Mouse (Mus musculus) urinary bladder, postnatal 25 days (tissue): Measurements from ENCODE around the gene Cdkal1.

Source experiments
- DNase-seq: peaks from one replicate; pipeline ENCODE4 v3.0.0; 2022; ENCODE audit warnings: low spot score

Cdkal1 gene

DNA sequence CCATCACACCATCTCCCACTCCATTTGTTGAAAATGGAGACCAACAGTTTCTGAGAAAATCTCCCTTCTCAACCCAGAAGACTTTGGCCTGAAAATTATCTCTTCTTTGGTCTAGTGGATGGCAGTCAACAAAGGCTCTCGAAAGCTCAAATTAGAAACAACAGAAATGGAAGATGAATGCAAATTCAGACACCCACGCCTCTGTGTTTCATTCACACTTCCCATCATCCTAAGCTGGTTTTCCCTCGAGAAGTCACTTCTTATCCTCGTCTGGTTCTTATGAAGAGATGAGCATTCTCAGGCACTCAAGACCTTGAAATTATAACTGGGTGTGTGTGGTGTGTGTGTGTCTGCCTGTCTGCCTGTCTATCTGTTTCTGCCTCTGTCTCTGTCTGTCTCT, 621.0 kb downstream of the Cdkal1 start:
- DNase-seq, result no peak

DNA sequence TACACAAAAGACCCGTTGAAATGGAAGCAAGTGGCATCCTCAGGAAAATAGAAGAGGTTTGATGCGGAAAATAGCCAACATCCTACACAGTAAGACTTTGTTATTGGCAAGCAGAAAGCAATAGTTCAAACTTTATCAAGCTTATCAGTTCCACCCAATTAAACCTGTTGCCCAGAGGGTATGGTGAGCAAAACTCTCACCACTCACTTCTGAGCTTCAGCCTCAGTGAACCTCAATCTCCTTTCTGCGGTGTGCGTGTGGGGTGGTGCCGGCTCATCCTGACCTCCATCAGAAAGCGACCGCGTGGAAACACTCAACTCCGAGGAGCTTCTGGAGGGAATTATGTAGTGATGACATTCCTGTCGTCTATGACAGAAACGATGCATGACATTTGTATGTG, 621.5 kb downstream of the Cdkal1 start:
- no peak for DNase-seq

DNA sequence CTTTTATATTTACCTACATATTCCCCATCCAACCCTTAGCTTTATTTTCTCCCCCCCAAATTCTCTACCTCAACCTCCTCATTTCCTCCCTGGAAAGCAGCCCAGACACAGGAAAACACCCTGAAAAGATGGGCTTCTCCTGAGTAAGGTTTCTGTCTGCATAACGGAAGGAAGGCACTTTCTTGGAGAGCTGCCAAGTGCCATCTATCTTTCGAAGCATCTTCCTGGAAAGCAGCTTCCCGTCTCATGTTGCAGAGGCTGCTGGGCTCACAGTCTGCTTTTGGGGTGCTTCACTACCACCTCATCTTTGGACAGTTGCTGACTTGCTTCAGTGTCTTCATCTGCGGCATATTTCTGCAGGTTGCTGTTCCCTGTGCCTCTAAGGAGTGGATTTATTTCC, 622.8 kb downstream of the Cdkal1 start:
- DNase-seq, result no peak

DNA sequence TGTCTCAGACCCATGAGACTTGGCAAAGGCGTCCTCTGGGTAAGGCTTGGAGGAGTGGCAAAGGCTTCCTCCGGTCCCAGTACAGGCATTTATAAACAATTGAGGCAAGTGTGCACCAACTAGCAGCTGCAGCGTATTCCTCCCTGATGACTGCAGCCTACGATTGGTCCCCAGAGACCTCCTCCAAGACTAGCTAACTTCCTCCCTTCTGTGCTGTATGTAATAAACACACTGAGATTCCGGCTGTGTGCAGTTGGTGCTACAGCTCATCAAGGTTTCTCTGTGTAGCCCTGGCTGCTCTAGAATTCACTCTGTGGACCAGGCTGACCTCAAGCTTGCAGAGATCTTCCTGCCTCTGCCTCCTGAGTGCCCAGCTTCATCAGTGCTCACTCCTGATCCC, 630.7 kb downstream of the Cdkal1 start:
- DNase-seq, result no peak

DNA sequence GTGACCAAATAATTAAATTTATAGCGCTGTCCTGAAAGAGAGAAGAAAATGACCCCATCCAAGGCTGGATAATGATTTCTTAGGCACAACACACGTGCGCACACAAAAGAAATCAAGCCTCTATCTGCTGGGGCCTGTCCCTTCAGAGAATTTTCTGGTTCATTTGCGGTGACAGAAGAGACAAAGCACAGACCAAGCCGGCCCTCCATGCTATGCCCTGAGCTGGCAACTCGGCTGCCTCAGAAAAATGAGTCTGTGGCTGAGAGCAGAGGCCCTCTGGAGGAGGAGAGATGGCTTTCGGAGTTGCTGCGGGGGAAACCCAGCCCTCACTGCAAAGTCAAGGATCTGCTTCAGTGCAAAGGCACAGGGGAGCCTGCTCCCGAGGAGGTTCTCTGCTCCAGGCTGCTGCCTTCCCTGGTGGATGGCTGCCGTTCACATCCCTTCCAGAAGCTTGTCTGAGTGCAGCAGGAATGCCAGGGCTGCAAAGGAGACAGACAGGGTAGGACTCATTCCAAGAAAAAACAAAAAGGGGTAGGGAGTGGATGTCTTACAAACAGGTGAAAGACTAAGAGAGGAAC, 633.1 kb downstream of the Cdkal1 start:
- DNase-seq, result no peak

DNA sequence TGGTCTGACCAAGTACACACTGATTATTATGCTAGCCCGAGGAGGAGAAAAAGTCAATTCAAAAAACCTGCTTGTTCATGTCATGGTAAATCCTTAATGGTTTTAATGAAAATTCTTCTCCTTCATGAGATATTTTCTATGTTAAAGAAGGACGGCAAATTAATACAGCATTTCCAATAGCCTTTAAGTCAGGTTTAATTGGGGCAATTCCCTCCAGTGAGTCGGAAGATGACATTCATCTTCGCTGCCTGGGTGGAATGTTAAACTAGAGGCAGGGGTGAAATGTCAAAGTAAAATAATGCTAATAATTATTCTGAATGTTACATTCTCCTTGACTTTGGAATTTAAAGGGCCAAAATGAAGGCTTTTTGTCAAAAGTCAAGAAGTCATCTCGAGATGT, 633.8 kb downstream of the Cdkal1 start:
- DNase-seq, result no peak

DNA sequence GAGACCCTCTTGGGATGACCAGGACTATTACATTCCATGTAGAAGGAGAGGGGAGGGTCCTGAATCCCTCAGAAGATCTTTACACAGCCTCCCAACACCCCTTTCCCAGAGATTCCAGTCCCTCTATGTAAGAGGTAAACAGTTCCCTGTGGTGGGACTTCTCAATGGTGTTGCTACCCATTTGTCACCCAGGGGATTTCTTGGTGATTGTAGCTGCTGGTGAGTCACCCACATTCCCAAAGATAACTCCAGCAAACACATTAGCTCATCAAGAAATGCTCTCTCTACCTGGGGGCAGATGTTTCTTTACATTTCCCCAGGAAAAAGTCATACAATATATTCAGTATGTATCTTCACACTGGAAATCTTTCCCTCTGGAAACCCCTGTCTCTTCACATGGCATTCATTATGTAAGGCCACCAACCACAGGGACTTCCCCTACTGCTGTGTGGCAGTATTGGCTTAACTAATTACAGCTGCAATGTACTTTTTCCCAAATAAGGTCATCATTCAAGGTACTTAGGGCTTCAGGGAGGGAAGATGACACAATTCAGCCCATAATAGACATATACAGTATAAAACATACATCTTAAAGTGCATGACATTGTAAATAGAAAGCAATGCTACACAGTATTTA, 636.8 kb downstream of the Cdkal1 start:
- no peak for DNase-seq

DNA sequence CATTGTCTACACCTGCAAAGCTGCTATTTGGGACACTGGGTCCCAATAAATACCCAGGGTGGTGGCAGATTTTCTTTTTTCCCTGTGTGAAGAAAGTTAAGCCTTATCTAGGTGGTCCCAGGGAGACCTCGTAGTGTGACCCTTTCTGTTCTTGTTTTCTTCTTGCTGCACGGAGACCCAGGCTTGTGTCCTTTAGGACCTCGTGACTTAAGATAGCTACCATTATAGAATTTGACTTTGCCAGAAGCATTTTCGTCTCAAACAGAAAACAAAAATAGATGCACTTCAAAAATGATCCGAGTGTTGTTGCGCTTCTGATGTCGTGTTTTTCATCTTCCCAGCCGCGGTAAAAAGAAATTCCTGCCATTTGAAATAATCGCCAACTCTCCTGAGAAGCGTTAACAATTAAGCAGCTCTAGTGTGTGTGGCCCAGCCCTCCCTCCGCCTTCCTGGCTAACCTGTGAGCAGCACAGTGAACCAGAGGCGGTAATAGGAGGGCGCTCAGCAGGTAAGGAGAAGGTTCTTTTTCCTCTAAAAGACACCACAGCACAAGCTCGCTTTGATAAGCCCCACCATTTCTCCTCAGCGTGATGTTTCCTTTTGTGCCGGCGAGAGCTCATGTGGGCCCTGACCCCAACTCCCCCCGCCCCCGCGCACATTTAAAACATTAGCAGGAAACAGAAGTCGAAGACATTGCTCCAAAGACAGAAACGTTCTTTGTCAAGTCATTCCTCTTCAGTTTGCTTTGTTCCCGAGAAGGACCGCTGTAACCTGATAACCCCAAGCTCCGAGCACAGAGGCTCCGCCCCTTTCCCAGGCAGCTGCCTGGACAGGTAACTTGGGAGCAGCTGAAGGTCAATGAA, 645.1 kb downstream of the Cdkal1 start:
- peak; percentile 38 for DNase-seq

DNA sequence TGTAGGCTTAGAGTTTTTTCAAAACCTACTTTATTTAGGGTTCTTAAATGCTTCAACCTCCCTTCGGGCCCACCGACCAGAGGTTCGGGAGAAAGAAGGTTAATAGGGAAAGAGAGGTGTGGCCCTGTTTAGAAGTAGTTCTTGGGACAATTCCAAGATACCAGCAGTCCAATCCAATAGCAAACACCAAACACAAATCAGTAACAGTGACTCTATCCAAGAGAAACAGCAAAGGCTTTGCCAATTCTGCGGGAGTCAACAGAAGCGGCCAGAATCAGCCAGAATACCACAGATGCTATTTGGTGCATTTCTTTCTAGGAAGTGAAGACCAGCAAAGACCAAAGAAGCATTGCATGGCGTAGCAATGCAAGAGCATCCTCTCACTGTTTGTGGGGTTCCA, 646.7 kb downstream of the Cdkal1 start:
- no peak for DNase-seq

DNA sequence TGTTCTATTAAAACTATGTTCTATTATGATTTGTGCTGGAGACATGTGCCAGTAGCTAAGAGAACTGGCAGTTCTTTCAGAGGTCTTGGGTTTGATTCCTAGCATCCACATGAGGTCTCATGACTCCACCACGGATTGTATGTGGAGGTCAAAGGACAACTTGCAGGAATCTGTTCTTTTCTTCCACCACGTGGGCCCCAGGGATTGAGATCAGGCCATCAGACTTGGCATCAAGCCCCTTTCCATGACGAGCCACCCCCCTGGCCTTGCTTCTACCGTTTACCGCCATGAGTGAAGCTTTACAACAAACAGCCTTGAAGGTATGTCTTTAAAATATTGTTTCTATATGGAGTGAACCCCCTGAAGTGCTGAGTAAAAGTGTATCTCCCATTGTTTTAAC, 651.6 kb downstream of the Cdkal1 start:
- no peak for DNase-seq

DNA sequence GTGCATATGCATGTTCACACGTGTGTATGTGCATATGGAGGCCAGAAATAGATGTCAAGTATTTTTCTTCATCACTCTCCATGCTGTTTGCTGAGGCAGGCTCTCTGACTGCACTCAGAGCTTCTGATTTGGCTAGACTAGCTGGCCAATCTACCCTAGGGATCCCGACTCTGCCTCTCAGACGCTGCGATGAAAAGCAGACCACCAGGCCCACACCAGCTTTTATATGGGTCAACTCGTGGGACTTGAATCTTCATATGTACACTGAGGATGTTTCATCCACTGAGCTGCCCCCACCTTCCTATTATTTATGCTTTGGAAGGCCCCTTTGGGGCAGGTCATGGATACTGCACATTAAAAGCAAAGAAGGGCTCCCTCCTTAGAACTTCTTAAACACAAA, 652.0 kb downstream of the Cdkal1 start:
- DNase-seq, result no peak

DNA sequence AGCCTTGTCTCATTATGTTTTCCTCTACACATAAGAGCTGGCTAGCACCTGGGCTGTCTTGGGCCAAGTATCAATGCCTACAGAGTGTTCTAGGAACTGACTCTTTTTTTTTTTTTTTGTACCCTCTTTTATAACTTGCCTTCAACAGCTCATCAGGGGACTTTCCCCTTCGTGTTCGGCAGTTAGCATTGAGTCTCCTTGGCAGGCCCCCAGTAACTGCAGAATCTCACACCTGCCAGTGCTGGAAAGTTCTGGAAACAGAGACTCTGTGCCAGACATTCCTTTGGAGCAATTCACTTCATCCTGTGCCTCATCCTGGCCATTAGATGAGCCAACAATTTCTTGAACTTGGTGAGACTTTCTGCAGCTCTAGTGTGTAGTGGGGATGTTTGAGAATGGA, 652.9 kb downstream of the Cdkal1 start:
- peak; percentile 31 for DNase-seq

DNA sequence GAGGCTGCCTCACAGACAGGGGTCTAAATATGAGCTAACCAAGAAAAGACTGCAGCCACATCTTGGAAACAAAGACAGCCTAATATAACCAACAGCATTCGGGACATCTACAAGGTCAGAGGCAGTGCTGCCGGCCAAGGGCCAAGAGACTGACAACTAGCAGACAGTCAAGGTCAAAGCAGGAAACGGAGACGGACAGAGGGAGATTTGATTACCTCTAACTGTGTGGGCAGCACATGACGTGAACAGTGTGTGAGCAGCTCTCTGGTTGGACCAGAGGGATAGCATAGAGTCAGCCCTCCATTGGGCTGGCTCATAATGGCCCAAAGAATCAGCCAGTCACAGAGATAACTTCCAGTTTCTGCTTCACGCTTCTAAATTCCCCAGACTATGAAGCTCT, 655.8 kb downstream of the Cdkal1 start:
- no peak for DNase-seq

DNA sequence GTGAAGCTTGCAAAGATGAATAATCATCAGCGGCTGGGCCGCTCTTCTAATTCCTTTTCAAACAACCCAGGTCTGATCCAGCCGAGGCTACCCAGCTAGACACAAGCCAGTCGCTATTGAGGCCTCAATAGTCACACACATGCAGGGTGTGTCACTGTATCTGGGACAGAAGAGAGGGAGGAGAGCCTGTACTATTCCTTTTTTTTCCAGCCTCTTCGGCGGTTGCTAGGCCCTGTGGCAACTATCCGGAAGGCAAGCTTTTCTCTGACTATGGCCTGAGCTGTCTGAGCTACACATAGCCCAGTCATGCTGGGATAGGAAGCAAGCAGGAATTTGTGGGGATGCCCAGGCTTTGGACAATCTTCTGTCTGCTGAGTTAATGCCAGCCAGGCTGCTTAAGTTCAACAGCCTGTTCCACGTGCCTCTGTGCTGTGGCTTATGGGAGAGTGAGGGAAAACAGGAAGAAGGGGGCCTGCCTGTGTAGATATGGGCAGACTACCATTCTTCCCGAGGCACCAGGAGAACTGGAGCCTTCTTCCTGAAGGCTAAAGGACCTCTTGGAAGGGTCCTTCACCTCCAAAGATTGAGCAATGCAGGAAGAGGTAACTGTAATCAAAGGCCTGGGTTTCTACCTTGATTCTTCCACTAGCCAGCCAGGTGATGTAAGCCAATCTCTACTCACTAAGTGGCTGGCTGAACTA, 658.5 kb downstream of the Cdkal1 start:
- DNase-seq, result no peak

DNA sequence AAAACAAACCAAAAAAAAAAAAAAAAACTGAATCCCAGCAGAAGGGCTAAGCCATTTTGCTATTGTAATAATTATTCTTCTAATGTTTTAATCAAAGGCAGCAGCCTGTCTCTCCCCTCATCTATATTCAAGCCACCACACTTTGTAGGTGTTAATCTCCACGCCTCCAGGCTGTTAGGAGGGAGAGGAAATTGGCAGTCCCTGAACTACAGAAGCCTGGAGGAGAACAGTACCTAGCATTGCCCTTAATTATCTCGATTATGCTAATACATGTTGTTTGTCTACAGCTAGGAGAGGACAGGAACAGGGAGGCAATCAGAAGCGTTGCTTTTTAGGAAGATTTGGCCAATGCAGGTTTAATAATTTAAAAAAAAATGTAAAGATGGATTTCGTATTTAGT, 659.8 kb downstream of the Cdkal1 start:
- DNase-seq, result no peak

DNA sequence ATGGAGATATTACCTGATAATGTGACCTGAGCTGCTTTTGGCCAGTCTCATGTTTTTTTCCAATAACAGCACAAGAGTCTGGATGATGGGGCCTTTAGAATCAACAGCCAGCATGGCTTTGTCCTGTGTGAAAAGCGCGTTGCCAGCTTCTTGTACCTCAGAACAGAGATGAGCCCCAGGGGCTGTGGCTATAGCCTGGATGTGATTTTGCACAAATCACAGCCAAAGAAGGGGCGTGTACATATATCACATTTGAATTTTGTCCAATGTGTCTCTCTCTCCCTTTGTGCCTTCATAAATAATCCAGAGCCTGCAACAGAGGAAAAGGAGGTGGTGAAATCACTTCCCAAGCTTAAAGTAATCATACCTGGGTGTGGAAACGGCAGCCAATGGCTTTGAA, 660.5 kb downstream of the Cdkal1 start:
- DNase-seq, result no peak

DNA sequence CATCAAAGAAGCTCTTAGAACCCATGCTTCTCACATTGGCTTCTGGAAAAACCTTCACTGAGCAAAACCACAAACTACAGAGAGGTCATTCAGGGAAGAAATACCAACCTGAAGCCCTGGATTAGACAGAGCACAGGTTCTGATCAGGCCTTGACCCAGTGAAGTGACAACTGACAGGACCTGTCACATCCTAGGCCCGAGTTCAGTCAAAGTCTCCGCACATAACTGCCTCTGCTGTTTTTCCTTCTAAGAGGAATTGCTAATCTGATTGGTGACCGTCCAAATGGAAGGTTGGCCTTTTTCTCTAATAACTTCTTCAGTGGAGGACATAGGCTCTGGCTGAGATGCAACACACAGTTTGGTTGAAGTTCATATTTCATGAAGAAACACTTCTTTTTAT, 662.8 kb downstream of the Cdkal1 start:
- DNase-seq, result no peak

DNA sequence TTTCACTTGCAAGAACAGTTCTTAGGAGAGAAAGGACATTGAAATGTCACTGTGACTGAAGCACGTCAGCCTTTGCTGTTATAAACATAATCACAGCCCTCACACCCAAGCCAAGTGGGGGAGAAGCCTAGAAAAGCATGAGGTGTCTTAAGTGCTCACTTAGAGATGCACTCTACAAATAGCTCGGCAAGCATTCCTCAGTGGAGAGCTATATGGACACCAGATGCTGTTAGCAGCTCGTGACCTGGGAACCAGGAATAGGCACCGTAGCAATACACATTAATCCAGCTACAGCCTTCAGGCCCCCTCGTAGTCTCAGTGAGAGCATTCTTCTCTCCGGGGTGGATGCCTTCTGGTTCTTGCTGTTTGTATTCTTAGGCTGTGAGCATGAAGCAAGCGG, 664.9 kb downstream of the Cdkal1 start:
- no peak for DNase-seq

DNA sequence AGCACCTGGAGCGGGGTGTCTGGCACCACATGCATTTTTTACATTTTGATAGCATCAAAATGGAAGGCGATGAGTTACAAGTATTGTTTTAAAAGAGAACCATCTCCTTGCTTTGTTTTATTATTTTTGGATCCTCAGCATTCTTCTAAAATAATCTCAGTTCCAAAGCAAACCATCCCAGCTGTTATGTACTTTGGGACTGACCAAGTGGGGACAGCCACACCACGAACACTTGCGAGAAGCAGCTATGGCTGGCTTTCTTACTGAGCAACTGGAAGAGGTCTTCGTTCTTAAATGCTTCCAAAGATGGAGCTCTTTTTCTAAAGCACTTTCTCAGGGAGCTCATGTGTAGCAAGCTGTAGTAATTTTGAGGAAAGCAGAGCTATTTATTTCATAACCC, 668.7 kb downstream of the Cdkal1 start:
- no peak for DNase-seq

DNA sequence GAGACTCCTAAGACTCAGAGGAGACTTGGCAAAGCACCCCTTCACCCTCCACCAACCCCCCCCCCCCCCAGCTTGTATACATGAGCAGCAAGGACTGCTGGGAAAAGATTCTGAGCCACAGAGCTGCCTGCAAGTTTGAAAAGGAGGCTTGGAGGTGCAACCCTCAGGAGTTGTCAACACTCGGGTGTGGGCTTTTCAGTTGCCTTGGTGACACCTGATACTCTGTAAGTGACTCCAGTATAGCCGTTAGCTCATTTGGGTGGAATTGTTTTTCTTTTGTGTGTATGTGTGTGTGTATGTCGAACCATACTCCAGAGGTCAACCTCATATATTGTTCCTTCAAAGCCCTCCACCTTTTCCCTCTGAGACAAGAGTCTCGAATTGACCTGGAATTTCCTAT, 669.9 kb downstream of the Cdkal1 start:
- DNase-seq, result no peak

DNA sequence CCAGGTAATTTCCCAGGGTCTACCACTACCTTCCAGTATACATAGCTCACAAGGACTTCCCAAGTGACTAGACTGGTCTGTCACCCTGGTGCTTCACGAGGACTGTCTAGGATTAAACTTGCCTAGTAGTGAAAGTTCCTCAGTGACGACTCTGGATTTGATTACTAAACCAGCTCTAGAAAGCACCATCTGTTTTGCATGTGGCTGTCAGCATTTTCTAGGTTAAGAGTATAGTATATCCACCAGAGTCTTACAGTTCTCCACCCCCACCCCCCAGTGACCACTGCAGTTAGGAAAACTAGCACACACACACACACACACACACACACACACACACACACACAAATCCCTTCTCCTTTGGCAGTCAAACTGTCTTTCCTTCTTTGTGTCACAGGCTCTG, 670.9 kb downstream of the Cdkal1 start:
- DNase-seq, result no peak

DNA sequence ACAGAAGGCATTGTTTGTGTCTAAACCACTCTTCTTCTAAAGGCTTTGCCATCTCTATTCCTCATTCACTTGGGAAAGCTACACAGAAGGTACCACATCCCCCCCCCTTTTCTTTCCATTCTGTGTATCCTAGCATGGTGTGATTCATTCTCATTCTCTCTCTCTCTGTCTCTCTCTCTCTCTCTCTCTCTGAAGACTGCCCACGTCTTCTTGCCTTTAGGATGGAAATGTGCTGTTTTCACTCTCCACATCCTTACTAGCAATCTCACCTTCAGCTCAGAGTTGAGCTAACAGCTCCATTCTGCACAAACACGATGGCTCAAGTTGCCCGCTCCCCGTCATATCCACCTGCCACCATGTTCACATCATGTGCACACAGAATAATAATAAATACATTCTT, 675.6 kb downstream of the Cdkal1 start:
- DNase-seq, result no peak

DNA sequence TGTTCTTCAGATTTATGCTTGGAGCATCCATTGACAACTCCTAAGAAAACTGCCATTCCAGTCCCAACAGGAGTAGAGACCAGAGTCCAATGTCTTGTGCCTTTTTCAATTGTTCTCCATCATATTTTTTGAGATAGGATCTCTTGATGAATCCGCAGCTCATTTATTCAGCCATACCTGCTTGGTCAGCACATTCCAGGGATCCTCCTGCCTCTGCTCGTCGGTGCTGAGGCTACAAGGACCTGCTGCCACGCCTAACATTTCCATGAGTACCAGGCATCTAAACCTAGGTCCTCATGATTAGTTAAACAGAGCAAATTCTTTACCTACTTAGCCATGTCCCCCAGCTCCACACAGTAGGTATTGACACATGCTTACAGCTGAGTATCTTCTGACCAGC, 676.2 kb downstream of the Cdkal1 start:
- DNase-seq, result no peak
